Mouse (Mus musculus): ENCODE data around the gene Adam30.

- TF ChIP-seq CHD2 (IDR thresholded peaks at IDR 0.05; ENCODE audit: low read depth, low read length) (no peak), HCFC1 (IDR thresholded peaks at IDR 0.05; ENCODE audit: borderline replicate concordance, insufficient read depth, low read length) (no peak), ZC3H11A (IDR thresholded peaks at IDR 0.05; ENCODE audit: borderline replicate concordance, low read depth, low read length) (no peak), MAFK (IDR thresholded peaks at IDR 0.05; ENCODE audit: insufficient read depth, low read depth, low read length) (no peak), ZNF384 (IDR thresholded peaks at IDR 0.05; ENCODE audit: low read depth, low read length) (no peak)
These were observed 9.4 kb upstream of the Adam30 start for GRCm38 (mm10) chr3:98151016-98151415.

All from ES-E14 (cell line).